Mouse (Mus musculus): ENCODE measurements around the gene Cdc27.
A peak's percentile ranks its signal among the peaks of the same experiment; 100 is the strongest.

The Cdc27 gene

GRCm38 (mm10) chr11:104481971-104482370 lies 68.4 kb downstream of the Cdc27 start:
- DNase-seq (ENCODE audit: low spot score): peak; percentile 14

DNA sequence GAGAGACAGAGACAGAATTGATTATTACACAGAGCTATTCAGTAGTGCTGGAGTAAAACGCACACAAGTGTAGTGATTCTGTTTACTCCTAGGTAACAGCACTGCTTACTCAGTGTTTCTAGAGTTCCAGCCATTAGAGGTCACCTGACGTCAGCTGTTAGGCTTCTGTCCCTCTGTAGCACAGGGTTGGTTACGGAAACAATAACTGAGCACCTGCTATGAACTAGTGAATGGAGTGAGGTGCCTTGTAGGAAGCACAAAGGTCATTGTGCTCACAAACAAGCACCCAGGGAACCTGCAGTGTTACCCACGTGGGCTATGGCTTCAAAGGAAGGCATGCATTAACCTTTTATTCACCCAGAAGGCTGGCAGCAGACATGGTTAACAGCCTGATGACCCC lies 70.9 kb downstream of the Cdc27 start:
- DNase-seq (ENCODE audit: low spot score): peak; percentile 4

DNA sequence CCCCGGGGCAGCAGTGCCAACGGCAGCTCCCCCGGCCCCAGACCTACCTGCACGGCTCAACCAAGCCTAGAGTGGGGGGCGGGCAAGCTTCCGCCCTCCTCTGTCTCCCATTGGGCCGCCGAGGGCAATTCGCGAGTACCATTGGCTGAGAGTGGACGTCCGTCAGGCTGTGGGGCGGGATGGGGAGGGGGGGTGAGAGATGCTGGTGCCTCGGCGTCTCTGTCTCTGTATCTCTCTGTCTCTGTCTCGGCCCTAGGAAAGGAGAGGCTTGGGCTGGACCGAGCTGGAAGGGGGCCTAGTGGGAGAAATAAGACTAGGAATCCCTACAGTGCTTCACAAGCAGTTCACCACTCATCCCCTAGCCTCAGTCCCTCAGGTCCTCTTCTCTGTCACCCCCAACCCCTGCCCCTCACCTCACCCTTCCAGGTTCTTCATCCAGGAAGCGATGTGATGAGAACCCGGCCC lies 81.0 kb downstream of the Cdc27 start:
- DNase-seq (ENCODE audit: low spot score): peak; percentile 92

DNA sequence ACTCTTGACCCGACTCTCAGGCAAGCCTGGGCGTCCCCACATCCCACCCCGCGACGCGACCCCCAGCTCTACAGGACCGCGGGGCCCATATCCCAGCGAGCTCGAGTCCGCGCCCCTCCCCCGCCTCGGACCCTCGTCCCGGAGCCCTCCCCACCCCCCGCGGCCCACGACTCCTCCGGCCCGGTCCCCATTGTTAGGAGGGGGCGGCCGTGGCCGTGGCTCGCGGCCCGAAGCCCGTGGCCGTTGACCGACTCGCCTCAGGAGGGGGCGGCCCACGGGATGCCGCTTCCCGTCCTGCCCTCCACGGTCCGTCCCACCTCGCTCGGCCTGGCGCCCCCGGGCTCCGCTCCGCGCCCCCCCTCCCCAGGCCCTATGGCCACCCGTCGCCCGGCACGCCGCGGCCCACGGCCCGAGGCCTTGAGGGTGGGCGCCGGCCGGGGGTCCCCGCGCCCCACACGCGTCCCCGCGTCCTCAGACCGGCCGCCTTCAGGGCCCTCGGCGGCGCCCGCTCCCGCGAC lies 81.6 kb downstream of the Cdc27 start, which contains the start of gene Kansl1:
TSS of gene Kansl1 (minus strand) at position 111 of the 518 bp plus-strand sequence.
- DNase-seq (ENCODE audit: low spot score): peak; percentile 72

DNA sequence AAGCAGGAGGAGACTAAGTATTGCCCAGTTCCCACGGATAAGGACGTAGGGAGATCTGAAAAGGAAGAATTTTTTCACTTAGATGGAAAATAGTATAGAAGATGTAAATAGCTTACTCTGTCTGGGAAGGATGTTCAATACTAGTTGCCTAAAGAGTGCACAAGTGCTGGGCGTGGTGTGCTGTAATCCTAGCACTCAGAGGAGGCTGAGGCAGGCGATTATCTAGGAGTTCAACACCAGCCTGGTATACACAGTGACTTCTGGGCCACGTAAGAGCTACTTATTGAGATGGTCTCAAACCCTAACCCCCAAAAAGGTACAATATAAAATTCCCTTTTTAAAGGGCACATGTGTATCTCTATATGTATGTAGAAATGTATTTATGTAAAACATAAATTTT lies 82.7 kb downstream of the Cdc27 start:
- DNase-seq (ENCODE audit: low spot score): no peak

GRCm38 (mm10) chr11:104461551-104461950 lies 88.9 kb downstream of the Cdc27 start:
- peak; percentile 57 for DNase-seq (ENCODE audit: low spot score)

DNA sequence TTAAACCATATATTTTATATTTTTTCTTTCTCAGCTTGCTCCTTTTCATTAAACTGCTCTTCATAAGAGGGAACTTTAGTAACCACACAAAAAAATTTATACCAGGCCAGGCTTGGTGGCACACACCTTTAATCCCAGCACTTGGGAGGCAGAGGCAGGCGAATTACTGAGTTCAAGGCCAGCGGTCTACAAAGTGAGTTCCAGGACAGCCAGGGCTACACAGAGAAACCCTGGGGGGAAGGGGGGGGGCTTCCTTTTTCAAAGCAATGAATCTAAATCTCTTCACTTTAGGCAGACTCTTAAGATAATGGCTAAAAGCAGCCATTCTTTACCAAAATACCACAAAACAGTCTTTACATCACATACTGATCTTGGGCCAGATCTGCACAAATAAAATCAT lies 90.7 kb downstream of the Cdc27 start:
- no peak for DNase-seq (ENCODE audit: low spot score)

- no peak for DNase-seq (ENCODE audit: low spot score)
Observed at GRCm38 (mm10) chr11:104458507-104458906, 91.9 kb downstream of the Cdc27 start.
